Mouse (Mus musculus) lung, postnatal 10 days (tissue): ENCODE measurements around the gene Slc25a28.

Experiments
- DNase-seq: peaks from one replicate; pipeline ENCODE4 v3.0.0; 2021

Slc25a28 gene

DNA sequence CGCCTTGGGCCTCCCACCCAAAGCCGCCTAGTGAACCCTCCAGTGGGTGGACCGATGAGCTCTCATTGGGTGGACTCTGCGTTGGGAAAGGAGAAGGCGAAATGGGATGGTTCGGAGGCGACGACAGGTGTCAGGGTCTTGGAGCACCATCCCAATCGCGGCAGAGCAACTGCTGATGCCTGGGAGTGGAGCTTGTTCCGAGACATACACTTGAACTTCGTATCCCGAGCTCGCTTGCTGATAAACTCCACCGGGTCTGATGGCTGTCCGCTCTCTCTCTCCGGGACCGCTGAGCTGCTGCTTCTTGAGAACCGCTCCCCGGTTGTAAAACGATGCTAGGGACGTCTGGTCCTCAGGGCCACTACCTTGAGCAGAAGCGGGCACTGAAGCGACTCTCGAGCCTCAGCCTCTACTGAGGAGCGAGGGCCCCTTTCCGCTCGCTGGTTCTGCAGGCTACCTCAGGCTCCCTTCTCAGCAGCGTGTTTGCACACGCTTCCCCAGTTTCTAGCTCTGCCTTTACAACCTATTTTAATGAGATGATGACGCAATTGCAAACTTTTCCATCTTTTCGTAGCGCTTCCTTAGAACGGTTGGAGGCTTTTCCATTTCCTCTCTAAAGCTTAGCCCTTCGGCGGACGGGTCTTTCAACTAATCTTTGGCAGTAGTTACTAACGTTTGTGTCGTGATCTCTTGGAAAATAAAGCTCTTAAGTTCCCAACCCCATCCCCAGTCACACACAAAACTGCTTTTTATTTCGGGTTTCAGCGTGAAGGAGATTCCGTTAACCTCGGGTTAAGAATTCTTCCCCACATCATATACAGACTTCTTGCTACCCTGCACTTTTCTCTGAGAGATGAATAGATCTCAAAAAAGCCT, 1.1 kb upstream of the Slc25a28 start:
- peak; percentile 41 for DNase-seq

DNA sequence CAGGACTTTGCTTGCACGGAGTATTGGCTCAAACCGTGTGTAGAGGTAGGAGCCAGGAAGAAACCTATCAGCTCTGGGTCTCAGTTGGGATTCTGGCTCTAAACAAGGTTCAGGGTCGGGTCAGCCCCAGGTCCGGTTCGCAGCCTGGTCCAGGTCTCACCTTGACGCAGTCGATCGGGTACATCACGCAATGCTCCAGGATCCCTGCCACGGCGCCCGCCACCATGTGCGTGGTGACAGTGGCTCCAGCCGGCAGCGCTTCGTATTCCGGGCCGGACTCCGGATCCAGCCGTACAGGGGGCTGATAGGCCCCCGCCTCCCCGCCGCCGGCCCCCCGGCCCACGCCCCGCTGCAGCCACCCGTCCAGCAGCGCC, 378 bp downstream of the Slc25a28 start:
- DNase-seq: no peak

DNA sequence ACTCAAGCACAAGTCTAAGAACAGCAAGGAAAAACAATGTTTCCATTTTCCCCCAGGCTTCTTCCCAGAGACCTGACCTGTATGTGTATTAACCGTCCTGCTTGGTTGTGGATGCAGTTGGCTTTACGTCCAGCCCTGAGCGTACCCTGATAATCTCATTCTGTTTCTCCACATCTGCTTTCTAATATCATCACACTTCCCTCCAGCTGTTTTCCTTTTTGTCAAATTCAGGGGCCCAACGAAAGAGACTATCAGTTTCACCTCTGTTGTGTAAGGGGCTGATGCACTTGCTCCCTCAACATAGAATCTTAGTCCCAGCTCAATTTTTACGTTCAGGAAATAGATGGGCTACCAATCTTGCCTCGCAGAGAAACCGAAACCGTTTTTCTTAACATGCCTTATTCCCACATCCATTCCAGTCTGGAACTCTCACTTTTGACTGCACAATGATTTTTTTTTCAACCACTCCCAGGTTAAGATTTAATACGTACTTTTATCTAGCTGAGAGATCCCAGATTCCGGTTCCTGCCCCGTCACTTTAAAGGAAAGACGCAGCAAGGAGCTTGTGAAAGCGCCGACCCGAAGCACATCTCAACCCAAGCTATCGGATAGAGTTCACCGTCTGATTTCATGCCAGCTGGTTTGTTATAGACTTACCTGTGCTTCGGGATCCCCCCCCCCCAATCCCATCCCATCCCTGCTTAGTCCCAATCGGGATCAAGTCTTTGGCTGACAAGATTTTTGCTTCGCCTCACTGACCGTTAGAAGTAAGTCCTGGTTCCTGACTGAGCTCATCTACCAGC, 967 bp downstream of the Slc25a28 start:
- no peak for DNase-seq

- DNase-seq: no peak
These were observed 3.6 kb downstream of the Slc25a28 start for GRCm38 (mm10) chr19:43671054-43671453.

- DNase-seq: peak; percentile 15
These were observed 5.4 kb downstream of the Slc25a28 start for GRCm38 (mm10) chr19:43669136-43669759.

- no peak for DNase-seq
These were observed 7.3 kb downstream of the Slc25a28 start for GRCm38 (mm10) chr19:43667430-43667809.

- DNase-seq: no peak
These were observed 7.8 kb downstream of the Slc25a28 start for GRCm38 (mm10) chr19:43666661-43667429.

DNA sequence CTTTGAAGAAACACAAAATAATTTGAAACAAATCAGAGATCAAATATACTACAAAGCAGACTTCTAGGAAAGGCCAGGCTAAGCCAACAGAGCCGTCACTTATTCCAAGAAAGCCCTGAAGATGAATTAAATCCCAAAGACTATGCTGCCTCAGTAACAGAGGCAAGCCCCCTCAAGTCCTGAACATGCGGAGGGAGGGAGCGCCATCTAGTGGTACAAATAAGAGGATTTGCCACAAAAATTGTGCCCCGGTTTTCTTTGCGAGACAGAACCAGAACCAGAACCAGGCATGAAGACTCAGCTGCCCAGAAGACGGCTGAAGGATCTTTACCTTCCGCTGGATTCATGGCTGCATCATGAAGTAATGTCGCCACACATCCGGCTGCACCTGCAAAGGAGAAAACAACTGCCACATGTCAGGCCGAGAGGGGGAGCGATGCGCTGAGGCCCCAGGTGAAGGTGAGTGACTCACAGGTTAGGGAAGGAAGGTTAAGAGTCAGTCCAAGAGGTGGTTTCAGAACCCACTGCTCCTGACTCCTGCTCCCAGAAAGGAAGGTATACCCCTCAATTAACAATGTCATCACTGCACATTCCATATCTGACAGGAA, 9.1 kb downstream of the Slc25a28 start:
- DNase-seq: peak; percentile 62

GRCm38 (mm10) chr19:43663471-43663870, 11.2 kb downstream of the Slc25a28 start:
- no peak for DNase-seq

GRCm38 (mm10) chr19:43662176-43662967, 12.3 kb downstream of the Slc25a28 start:
- peak; percentile 50 for DNase-seq

DNA sequence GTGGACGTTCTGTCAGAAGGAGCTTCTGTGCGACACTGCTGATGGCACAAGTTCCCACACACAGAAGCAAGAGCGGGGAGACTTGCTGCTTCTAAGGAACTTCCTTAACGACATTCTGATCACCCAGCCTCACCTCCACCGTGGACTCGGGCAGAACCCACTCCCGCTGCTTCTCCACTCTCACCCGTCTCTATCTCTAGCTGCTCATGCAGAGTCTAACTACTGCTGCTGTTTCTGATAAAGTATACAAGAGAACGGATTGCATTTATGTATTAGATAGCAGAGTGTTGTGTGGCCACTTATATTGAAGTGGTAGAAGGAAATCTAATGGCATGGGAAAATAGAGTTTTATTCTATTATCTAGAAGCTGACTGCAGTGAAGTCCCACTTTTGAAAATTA, 13.9 kb downstream of the Slc25a28 start:
- DNase-seq: no peak

DNA sequence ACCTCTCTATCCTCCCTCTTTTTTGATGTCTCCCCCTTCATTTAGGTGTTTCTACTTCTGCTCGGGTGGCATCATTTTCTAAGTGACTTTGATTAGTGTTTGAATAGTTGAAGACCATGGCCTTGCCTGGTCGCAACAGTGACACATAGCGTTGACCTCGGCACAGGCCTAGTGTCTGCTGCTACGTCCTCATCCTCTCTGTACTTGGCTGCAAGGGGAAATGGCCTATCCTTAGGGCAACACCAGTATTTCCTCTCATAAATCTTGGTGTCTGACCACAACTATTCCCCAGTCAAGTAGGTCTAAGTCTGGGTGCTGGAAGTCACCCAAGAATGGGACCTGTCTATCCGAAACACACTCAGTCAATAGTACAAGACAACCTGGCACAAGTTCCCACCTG, 15.0 kb downstream of the Slc25a28 start:
- no peak for DNase-seq

DNA sequence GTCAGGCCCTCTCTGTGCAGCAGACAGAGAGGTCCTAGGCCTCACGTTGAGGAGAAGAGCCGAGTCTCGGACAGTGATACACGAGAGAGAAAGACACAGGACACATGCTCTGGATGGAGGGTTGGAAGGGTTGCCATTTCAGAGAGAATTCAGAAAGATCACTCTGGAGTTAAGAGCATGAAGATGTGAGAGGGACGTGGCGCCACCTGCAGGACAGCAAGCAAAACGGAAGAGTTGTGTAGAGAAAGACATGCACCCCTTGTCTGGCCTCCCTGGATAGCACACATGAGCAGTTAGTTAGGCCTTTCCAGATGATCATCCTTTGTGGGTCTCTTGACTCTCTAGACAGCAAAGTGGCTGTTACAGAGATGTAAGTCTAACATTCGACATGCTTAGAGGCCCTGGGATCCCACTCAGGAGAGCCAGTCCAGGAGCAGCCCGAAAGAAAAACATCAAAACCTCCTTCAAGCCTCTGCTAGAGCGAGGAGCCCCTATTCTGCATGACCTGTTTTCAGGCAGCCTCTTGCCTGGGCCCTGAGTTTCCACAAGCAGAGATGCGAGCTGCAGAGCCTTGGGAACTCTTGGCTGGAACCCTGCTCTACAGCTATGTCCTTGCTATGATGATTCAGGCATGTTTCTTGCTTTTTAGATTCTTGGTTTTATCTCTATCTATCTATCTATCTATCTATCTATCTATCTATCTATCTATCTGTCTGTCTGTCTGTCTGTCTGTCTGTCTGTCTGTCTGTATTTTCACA, 18.8 kb downstream of the Slc25a28 start:
- DNase-seq: peak; percentile 77

GRCm38 (mm10) chr19:43651241-43651785, 23.4 kb downstream of the Slc25a28 start:
- no peak for DNase-seq

GRCm38 (mm10) chr19:43648343-43648742, 26.3 kb downstream of the Slc25a28 start:
- DNase-seq: no peak

- no peak for DNase-seq
These were observed 27.4 kb downstream of the Slc25a28 start for GRCm38 (mm10) chr19:43647261-43647660.

GRCm38 (mm10) chr19:43646852-43647251, 27.8 kb downstream of the Slc25a28 start:
- no peak for DNase-seq

DNA sequence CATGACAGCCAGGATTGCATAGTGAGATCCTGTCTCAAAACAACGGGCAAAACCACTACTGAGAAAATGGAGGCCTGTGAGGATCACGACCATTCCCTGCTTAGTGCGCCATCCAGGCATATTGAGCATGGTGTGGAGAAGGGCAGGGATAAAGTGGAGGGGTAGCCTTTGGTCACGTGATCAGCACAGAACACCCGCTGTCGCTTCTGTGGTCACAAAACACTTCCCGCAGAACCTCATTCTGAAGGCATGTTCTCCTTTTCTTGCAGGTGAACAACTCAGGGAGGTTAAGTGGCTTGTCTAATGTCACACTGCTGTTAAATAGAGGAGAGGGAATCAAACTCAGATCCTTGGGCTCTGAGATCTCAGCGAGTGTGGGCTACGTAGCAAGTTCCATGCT, 29.2 kb downstream of the Slc25a28 start:
- DNase-seq: no peak

DNA sequence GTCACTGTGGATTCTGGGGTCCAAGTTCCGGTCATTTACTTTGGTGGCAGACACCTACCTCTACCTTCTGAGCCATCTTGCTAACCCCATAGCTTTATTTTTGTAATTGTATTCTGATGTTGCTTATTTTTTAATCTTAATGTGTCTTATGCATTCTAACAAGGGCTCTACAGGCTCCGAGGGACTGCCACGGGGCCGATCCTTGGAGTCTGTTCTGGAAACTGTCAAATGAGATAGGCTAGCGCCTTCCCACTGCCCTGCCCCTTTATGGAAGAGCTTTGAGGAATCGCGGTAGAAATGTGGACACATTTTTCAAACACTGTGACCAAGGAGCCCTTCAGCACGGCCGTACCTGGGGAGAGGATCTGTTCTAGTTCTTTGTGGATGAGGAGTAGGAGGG, 31.8 kb downstream of the Slc25a28 start:
- DNase-seq: no peak

DNA sequence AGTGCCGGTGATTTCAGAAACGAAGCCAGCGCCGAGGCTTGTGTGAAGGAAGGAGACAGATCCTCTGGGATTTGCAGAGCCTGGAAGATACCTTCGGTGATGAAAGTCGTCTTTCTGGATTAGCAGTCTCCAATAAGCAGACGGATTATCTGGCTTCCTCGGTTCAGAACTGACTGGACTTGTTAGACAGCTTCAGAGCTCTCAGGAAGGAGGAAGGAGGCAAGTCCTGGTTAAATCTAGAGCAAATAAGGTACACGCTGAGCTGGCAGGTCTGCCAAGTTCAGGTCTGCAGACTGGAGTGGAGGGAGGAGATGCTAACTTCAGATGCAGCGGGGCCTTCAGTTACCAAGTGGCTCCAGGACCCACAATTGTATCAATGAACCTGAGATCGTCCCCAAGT, 32.8 kb downstream of the Slc25a28 start:
- no peak for DNase-seq
